Mouse (Mus musculus) midbrain, embryonic 11.5 days (tissue): ENCODE measurements at regions not wholly inside any gene's neighbourhood (a gene's known extent, or its start where the extent isn't known, plus 50 kb on each side); places are given as distances from the start of the nearest gene placed in this dataset.

ENCODE experiments used
- ATAC-seq: fragments of 200-750 bp; cut with Nextera tagmentation; 2 replicates; pipeline ENCODE4 v1.8.0; 2017; ENCODE audit warnings: moderate TSS enrichment, moderate library complexity; ENCODE audit not compliant: low FRiP score
- DNase-seq: peaks from one replicate; pipeline ENCODE4 v3.0.0; 2015; ENCODE audit warnings: low spot score; ENCODE audit errors: missing footprints
- H3K27ac ChIP-seq: fragments of 300-500 bp; sonication (generic); 2 replicates; pipeline ENCODE4 v1.5.1; 2014; ENCODE audit warnings: low read depth, low read length
- H3K27me3 ChIP-seq: fragments of 300-500 bp; sonication (generic); 2 replicates; pipeline ENCODE4 v1.6.1; 2014; ENCODE audit warnings: mild to moderate bottlenecking, low read length, moderate library complexity, mixed read lengths; ENCODE audit not compliant: control insufficient read depth, insufficient read depth
- H3K36me3 ChIP-seq: fragments of 300-500 bp; sonication (generic); 2 replicates; pipeline ENCODE4 v1.6.1; 2014; ENCODE audit warnings: mild to moderate bottlenecking, low read length, moderate library complexity, mixed read lengths; ENCODE audit not compliant: control insufficient read depth, insufficient read depth
- H3K4me1 ChIP-seq: fragments of 300-500 bp; sonication (generic); 2 replicates; pipeline ENCODE4 v1.6.1; 2014; ENCODE audit warnings: low read length; ENCODE audit not compliant: control insufficient read depth, insufficient read depth
- H3K4me2 ChIP-seq: fragments of 300-500 bp; sonication (generic); 2 replicates; pipeline ENCODE4 v1.6.1; 2014; ENCODE audit warnings: mild to moderate bottlenecking, moderate library complexity
- H3K4me3 ChIP-seq: fragments of 300-500 bp; sonication (generic); 2 replicates; pipeline ENCODE4 v1.5.1; 2014; ENCODE audit warnings: low read depth, low read length
- H3K9ac ChIP-seq: fragments of 300-500 bp; sonication (generic); 2 replicates; pipeline ENCODE4 v1.6.1; 2014; ENCODE audit warnings: low read length
- H3K9me3 ChIP-seq: fragments of 300-500 bp; sonication (generic); 2 replicates; pipeline ENCODE4 v1.6.1; 2016; ENCODE audit warnings: low read length; ENCODE audit not compliant: control insufficient read depth
- WGBS: fragments of 180-500 bp; shearing (Covaris S2); extraction: QIAGEN DNeasy Blood & Tissue Kit; methylation state at CpG from one replicate; pipeline ENCODE4 v1.1.7; 2014; 5-methylcytosine and 5-hydroxymethylcytosine counted together

- 86% methylated on average over 3 of the region's 3 CpGs for WGBS
- no peak overlapping the region for H3K27ac ChIP-seq
- ATAC-seq (no peak), DNase-seq (no peak)
- no peaks in the 10 kb centered on the region for H3K9me3 ChIP-seq
- H3K27me3 ChIP-seq = no peaks in the 10 kb centered on the region
- no peak overlapping the region for H3K4me2 ChIP-seq
- no peaks in the 10 kb centered on the region for H3K36me3 ChIP-seq
- no peak overlapping the region for H3K4me3 ChIP-seq
- H3K4me1 ChIP-seq = no peaks in the 10 kb centered on the region
- no peak overlapping the region for H3K9ac ChIP-seq
Observed at GRCm38 (mm10) chr12:38986346-38986745, 207.2 kb downstream of the Etv1 start.

- no peak overlapping the region for H3K9ac ChIP-seq
- no peak overlapping the region for H3K27ac ChIP-seq
- H3K27me3 ChIP-seq = no peaks in the 10 kb centered on the region
- ATAC-seq = no peak
- H3K9me3 ChIP-seq = no peaks in the 10 kb centered on the region
- no peak overlapping the region for H3K4me3 ChIP-seq
- DNase-seq = no peak
- no peak overlapping the region for H3K4me2 ChIP-seq
- H3K36me3 ChIP-seq = no peaks in the 10 kb centered on the region
- no peaks in the 10 kb centered on the region for H3K4me1 ChIP-seq
Observed at GRCm38 (mm10) chr12:38987277-38987676, 208.1 kb downstream of the Etv1 start.

DNA sequence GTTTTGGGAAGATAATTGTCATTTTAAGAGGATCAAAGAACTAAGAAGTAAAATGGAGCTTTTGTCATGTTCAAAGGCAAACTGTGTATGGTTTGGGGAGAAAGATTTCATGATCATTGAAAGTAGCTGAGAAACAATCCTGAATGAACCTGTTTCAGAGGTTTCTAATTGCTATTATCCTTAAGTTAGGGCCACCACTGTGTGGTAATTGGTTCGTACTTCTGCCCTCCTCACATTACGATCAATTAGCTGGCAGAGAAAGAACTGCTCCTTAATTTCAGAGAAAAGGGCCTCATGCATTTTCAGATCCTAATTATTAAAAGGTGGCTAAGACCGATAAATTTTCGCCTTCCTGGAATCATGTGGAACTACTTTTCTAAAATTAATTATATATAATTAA, 208.6 kb downstream of the Etv1 start:
- WGBS = 91% methylated on average over 4 of the region's 4 CpGs
- H3K4me3 ChIP-seq = no peak overlapping the region
- ATAC-seq (no peak), DNase-seq (no peak)
- no peaks in the 10 kb centered on the region for H3K36me3 ChIP-seq
- H3K9ac ChIP-seq = no peak overlapping the region
- no peaks in the 10 kb centered on the region for H3K4me1 ChIP-seq
- H3K4me2 ChIP-seq = no peak overlapping the region
- H3K9me3 ChIP-seq = no peaks in the 10 kb centered on the region
- H3K27ac ChIP-seq = no peak overlapping the region
- no peaks in the 10 kb centered on the region for H3K27me3 ChIP-seq

DNA sequence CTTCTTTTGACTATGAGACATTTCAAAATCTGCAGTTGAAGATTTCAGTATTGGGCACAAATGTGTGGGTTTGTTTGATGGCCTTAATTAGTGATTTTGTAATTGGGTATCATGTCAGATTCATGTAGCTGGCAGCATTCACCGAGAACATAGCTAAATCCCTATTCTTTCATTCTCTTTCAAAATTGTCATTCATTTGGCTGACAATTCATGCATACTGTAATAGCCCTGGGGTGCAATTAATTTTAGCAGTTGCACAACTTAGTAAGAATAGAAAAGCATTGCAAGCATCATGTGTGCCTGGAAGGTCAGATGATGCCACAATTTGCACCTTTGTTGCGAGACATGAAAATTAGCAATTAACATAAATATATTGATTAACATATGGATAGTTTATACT, 248.0 kb downstream of the Etv1 start:
- no peaks in the 10 kb centered on the region for H3K27me3 ChIP-seq
- H3K9me3 ChIP-seq = no peaks in the 10 kb centered on the region
- no peak overlapping the region for H3K4me2 ChIP-seq
- no peak for DNase-seq
- ATAC-seq = no peak
- no peak overlapping the region for H3K4me3 ChIP-seq
- no peaks in the 10 kb centered on the region for H3K36me3 ChIP-seq
- no peaks in the 10 kb centered on the region for H3K4me1 ChIP-seq
- no peak overlapping the region for H3K9ac ChIP-seq
- WGBS = 84% methylated on average over 2 of the region's 2 CpGs
- H3K27ac ChIP-seq = no peak overlapping the region

DNA sequence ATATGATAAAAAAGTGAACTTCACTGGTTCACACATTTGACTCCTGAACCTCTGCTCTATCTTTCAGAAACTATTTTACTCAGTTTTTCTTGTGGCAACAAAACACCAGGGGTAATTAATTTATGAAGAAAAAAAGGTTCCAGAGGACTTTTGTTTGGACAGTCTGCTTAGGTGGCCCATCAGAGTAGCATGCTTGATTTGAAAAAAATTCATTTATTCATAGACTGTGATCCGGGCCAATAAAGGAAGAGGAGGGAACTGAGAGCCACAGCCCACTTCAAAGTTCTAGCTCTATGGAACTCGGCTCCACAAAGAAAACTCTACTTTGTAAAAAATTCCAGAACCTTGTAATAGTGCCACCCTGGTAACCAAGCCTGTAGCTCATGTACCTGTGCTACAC, 248.8 kb downstream of the Etv1 start:
- H3K4me3 ChIP-seq = no peak overlapping the region
- no peak for DNase-seq
- H3K9me3 ChIP-seq = no peaks in the 10 kb centered on the region
- H3K36me3 ChIP-seq = no peaks in the 10 kb centered on the region
- no peaks in the 10 kb centered on the region for H3K27me3 ChIP-seq
- no peak overlapping the region for H3K4me2 ChIP-seq
- H3K27ac ChIP-seq = no peak overlapping the region
- H3K4me1 ChIP-seq = no peaks in the 10 kb centered on the region
- 37% methylated on average over 2 of the region's 2 CpGs for WGBS
- no peak for ATAC-seq
- no peak overlapping the region for H3K9ac ChIP-seq

DNA sequence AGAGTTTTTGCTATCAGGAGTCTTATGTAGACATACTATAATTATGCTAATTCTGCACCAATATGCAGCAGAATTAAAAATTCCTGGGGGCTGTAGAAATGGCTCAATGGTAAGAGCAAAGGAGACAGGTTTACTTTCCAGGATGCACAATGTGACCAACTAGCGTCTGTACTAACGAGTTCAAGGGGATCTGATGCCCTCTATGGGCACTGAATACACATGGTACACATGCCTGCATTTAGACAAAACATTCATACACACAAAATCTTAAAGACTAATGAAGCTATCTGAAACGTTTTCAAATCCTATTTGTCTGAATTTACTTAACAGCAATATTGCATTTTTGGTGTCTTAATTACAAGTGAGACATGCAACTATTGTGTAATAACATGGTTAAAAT, 254.8 kb downstream of the Etv1 start:
- Histone ChIP-seq H3K27ac (no peak overlapping the region), H3K27me3 (no peaks in the 10 kb centered on the region), H3K9me3 (no peaks in the 10 kb centered on the region), H3K4me1 (no peaks in the 10 kb centered on the region), H3K9ac (no peak overlapping the region), H3K4me2 (no peak overlapping the region), H3K4me3 (no peak overlapping the region), H3K36me3 (no peaks in the 10 kb centered on the region)
- no peak for ATAC-seq
- WGBS = 72% methylated on average over 3 of the region's 3 CpGs
- DNase-seq = no peak

GRCm38 (mm10) chr12:39036466-39037037, 257.4 kb downstream of the Etv1 start:
- Histone ChIP-seq H3K27ac (no peak overlapping the region), H3K9me3 (no peaks in the 10 kb centered on the region), H3K9ac (no peak overlapping the region), H3K4me3 (no peak overlapping the region), H3K4me2 (no peak overlapping the region), H3K36me3 (no peaks in the 10 kb centered on the region), H3K4me1 (no peaks in the 10 kb centered on the region), H3K27me3 (no peaks in the 10 kb centered on the region)
- DNase-seq (no peak), ATAC-seq (no peak)
- WGBS = 89% methylated on average over 2 of the region's 2 CpGs

DNA sequence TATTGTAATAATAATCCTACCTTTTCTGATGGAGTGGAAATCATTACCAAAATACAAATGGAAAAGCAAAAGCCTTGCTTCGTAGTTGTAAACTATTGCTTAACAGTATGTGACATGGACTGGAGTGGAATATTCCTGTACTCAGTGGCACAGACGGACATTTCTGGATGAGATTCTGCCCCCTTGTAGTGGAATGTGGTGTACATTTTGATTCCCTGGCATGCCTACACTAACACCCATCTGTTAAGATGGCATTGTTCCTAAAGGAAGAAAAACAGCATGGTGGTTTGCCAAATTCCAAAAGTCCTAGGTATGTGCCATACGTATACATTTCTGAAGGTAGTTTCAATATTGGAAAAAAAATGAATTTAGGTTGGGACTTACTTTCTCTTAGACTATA, 258.9 kb downstream of the Etv1 start:
- Histone ChIP-seq H3K9ac (no peak overlapping the region), H3K4me1 (no peaks in the 10 kb centered on the region), H3K27me3 (no peaks in the 10 kb centered on the region), H3K27ac (no peak overlapping the region), H3K36me3 (no peaks in the 10 kb centered on the region), H3K4me2 (no peak overlapping the region), H3K9me3 (no peaks in the 10 kb centered on the region), H3K4me3 (no peak overlapping the region)
- WGBS = 91% methylated on average over 3 of the region's 3 CpGs
- DNase-seq (no peak), ATAC-seq (no peak)

DNA sequence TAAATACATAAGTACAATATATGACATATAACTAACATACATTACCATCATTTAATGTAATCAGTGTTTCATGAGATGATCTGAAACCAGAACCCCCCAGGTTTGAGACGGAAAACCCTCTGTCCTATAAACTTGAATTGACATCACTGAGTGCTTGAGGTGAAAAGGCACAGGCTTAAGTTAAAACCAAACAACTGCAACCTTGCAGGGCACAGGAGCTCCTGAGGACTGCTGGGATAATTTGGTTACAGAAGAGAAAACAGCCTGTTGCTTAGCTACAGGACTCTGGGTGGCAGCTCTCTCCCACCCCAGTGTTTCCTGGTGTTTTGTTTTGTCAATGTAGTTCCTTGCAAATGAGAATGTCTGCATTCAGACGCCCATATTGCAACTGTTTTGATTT, 259.5 kb downstream of the Etv1 start:
- 22% methylated on average over 2 of the region's 2 CpGs for WGBS
- DNase-seq (no peak), ATAC-seq (no peak)
- H3K4me2 ChIP-seq = no peak overlapping the region
- H3K9ac ChIP-seq = no peak overlapping the region
- no peak overlapping the region for H3K27ac ChIP-seq
- no peaks in the 10 kb centered on the region for H3K9me3 ChIP-seq
- no peaks in the 10 kb centered on the region for H3K27me3 ChIP-seq
- no peaks in the 10 kb centered on the region for H3K36me3 ChIP-seq
- H3K4me3 ChIP-seq = no peak overlapping the region
- no peaks in the 10 kb centered on the region for H3K4me1 ChIP-seq

DNA sequence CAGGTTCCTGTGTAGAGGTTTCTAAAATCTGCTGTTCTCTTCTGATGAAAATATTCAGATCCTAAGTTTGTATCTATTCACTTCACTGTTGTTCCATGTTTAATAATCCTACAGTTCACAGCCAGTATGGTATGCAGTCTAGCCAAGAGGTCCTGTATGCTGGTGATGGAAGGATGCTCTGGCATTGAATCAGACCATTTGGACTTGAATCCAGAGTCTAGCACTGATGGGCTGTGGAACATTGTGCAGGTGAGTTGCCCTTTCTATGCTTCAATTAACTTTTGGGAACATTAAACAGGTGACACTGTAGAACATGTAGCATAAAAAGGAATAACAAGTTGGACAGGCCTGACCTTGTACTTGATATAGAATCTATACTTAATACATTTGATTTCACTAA, 267.9 kb downstream of the Etv1 start:
- H3K9me3 ChIP-seq = no peaks in the 10 kb centered on the region
- no peaks in the 10 kb centered on the region for H3K27me3 ChIP-seq
- no peak overlapping the region for H3K27ac ChIP-seq
- no peak overlapping the region for H3K9ac ChIP-seq
- no peak overlapping the region for H3K4me2 ChIP-seq
- no peak overlapping the region for H3K4me3 ChIP-seq
- ATAC-seq = no peak
- no peaks in the 10 kb centered on the region for H3K4me1 ChIP-seq
- DNase-seq = no peak
- no peaks in the 10 kb centered on the region for H3K36me3 ChIP-seq
